Mouse (Mus musculus) embryonic fibroblast, embryonic 13.5 days (primary cell): ENCODE measurements around the gene Dennd1b.

Source experiments
- CTCF ChIP-seq: IDR thresholded peaks from 2 replicates; pipeline ENCODE4 v1.5.1; 2011; ENCODE audit warnings: mild to moderate bottlenecking, control low read depth, low read length, moderate library complexity, borderline replicate concordance; ENCODE audit not compliant: insufficient read depth
- POLR2A ChIP-seq: IDR thresholded peaks from 2 replicates; pipeline ENCODE4 v1.6.1; 2011; ENCODE audit warnings: low read depth, mild to moderate bottlenecking, control low read depth, low read length, moderate library complexity

DNA sequence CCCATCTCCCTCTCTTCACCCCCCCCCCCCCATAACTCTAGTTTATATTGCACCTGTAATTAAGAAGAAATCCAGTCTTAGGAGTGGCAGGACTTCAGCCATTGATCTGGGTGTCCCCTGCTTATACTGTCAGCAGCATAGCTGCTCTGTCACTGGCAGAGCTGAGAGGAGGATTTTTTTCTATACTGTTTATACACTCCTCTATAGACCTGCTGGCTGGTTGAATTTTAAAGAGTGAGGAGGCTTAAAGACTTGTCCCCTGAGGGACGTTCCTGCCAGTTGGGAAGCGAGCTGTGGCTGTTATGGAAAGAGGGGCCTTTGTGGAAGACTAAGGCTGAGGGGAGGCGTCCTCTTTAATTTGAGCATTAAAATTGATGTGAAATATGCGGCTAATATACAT is 74.8 kb downstream of the Dennd1b start:
- no peak for TF ChIP-seq POLR2A
- TF ChIP-seq CTCF = no peak
